Mouse (Mus musculus) heart, adult 2 months (tissue): ENCODE data around the gene Ear6. TPM values are rescaled to one million over a fixed set of nuclear protein-coding genes. Genes with fewer than 3 reads are reported as not detected.
A peak's percentile ranks its signal among the peaks of the same experiment; 100 is the strongest.
"Not testable (repeated sequence)": the region's sequence is repeated elsewhere in the genome, so short reads cannot be mapped to it uniquely, and the experiment has no call there.

Source experiments
- DNase-seq, 2 experiments: peaks; one replicate each; pipeline ENCODE4 v3.0.0; 2021
- H3K27ac ChIP-seq: fragments of 200-600 bp; 2 replicates; pipeline ENCODE4 v1.8.1; 2022
- H3K27me3 ChIP-seq: fragments of 200-500 bp; 2 replicates; pipeline ENCODE4 v1.6.1; 2012; ENCODE audit warnings: mild to moderate bottlenecking, low read length, inconsistent platforms, mixed read lengths; ENCODE audit not compliant: control insufficient read depth, insufficient read depth
- H3K36me3 ChIP-seq: fragments of 200-500 bp; 2 replicates; pipeline ENCODE4 v1.6.1; 2012; ENCODE audit warnings: low read length, inconsistent platforms; ENCODE audit not compliant: control insufficient read depth, insufficient read depth
- H3K4me1 ChIP-seq: fragments of 200-500 bp; 2 replicates; pipeline ENCODE4 v1.6.1; 2011; ENCODE audit warnings: low read length; ENCODE audit not compliant: control insufficient read depth, insufficient read depth
- H3K4me3 ChIP-seq: fragments of 200-600 bp; 2 replicates; pipeline ENCODE4 v1.8.1; 2022
- H3K79me2 ChIP-seq: fragments of 200-500 bp; replicated peaks from 2 replicates; pipeline ENCODE4 v1.6.1; 2012; ENCODE audit warnings: mild to moderate bottlenecking, inconsistent platforms, low read length, moderate library complexity, mixed read lengths; ENCODE audit not compliant: control insufficient read depth, insufficient read depth
- H3K9ac ChIP-seq: fragments of 200-500 bp; 2 replicates; pipeline ENCODE4 v1.6.1; 2012; ENCODE audit warnings: low read depth, mild to moderate bottlenecking, control low read depth, inconsistent platforms, low read length, mixed read lengths
- CTCF ChIP-seq: fragments of 200-600 bp; IDR thresholded peaks from 2 replicates; pipeline ENCODE4 v1.8.1; 2022; ENCODE audit warnings: antibody characterized with exemption, mild to moderate bottlenecking, moderate library complexity
- EP300 ChIP-seq: fragments of 200-500 bp; IDR thresholded peaks from 2 replicates; pipeline ENCODE4 v1.6.1; 2011; ENCODE audit warnings: low read depth, low read length, control low read depth; ENCODE audit not compliant: insufficient read depth
- POLR2A ChIP-seq: fragments of 200-500 bp; IDR thresholded peaks from 2 replicates; pipeline ENCODE4 v1.6.1; 2011; ENCODE audit warnings: mild to moderate bottlenecking, low read depth, low read length, control low read depth; ENCODE audit not compliant: insufficient read depth
- WGBS: fragments of 180-500 bp; shearing (Covaris S2); methylation state at CpG from one replicate; pipeline ENCODE4 v1.1.7; 2018; 5-methylcytosine and 5-hydroxymethylcytosine counted together
- intact Hi-C: fragments of 180-260 bp; cut with DNase I; formaldehyde crosslinking; loops from one replicate; pipeline ENCODE4 v1.15.1; 2025
- long read RNA-seq: library from polyadenylated mRNA; stranded (forward); transcript quantifications from one replicate; pipeline ENCODE4 v2.0.0, GENCODE M21; 2021
- polyA plus RNA-seq: library from polyadenylated mRNA; depleted of rRNA; stranded (reverse); fragments of >200 nt; gene quantifications from 2 replicates; pipeline ENCODE4 v1.2.3, GENCODE M21; 2012; rRNA removed
- total RNA-seq, 2 experiments: library from RNA; stranded (reverse); gene quantifications; 2 replicates each; pipeline ENCODE4 v1.2.3; 2021

Gene Ear6
- total RNA-seq (not detected), polyA plus RNA-seq (not detected in 2 replicates)
- long read RNA-seq = 0 reads

- no peak for TF ChIP-seq POLR2A
- no peak for TF ChIP-seq EP300
- TF ChIP-seq CTCF = no peak
- H3K27me3 ChIP-seq = no peaks in the 10 kb centered on the region
- no peaks in the 10 kb centered on the region for H3K4me1 ChIP-seq
- DNase-seq = no peak
- H3K9ac ChIP-seq = no peak within 1 kb of the TSS
- H3K79me2 ChIP-seq = no peaks in the 10 kb centered on the region
- no peak within 1 kb of the TSS for H3K27ac ChIP-seq
- no peaks in the 10 kb centered on the region for H3K36me3 ChIP-seq
- intact Hi-C loops = no loop called here
- no peak within 1 kb of the TSS for H3K4me3 ChIP-seq
Observed at GRCm38 (mm10) chr14:51853399-51853798, at the start of gene Ear6. Ear6 (plus strand) TSS chr14:51853699.

DNA sequence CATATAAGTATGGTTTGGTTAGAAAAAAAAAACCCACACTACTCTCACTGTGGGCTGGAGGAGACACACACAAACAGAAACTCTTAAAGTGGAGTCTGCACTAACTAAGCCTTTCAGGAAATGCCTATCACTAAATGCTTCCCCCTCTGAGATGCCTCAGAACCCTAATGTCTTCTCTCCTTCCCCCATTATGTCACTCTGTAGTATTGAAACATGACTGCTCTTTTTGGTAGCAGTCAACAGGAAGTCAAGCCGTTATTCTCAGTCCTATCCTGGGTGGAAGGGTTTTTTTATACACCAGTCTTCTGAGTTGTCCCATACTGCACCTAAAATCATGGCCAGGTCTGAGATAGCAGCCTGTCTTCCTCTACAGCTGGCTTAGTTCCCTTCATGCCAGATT is 26.9 kb upstream of the Ear6 start:
- intact Hi-C loops = loop anchor here (5.0 kb wide), 1 partner anchor 54 kb away; the partner anchor contains the start of gene Ang4
- H3K27ac ChIP-seq = no peak overlapping the region
- no peaks in the 10 kb centered on the region for H3K27me3 ChIP-seq
- no peaks in the 10 kb centered on the region for H3K79me2 ChIP-seq
- H3K9ac ChIP-seq = no peak overlapping the region
- TF ChIP-seq CTCF (no peak), EP300 (no peak), POLR2A (no peak)
- no peaks in the 10 kb centered on the region for H3K4me1 ChIP-seq
- H3K4me3 ChIP-seq = no peak overlapping the region
- H3K36me3 ChIP-seq = no peaks in the 10 kb centered on the region
- DNase-seq = no peak
- 25% methylated on average over 1 of the region's 1 CpGs for WGBS

- not testable (repeated sequence) for H3K27me3 ChIP-seq, H3K4me1 ChIP-seq, H3K79me2 ChIP-seq, H3K27ac ChIP-seq, H3K4me3 ChIP-seq, H3K9ac ChIP-seq, H3K36me3 ChIP-seq
- 14% methylated on average over 5 of the region's 5 CpGs for WGBS
- DNase-seq = peak in 1 of 2 experiments; percentile 21
- intact Hi-C loops = loop anchor here (5.0 kb wide), 1 partner anchor 56 kb away; the partner anchor contains the start of gene Ang4
- peak; percentile 62 for TF ChIP-seq CTCF
Observed at GRCm38 (mm10) chr14:51827842-51828241, 25.7 kb upstream of the Ear6 start.

DNA sequence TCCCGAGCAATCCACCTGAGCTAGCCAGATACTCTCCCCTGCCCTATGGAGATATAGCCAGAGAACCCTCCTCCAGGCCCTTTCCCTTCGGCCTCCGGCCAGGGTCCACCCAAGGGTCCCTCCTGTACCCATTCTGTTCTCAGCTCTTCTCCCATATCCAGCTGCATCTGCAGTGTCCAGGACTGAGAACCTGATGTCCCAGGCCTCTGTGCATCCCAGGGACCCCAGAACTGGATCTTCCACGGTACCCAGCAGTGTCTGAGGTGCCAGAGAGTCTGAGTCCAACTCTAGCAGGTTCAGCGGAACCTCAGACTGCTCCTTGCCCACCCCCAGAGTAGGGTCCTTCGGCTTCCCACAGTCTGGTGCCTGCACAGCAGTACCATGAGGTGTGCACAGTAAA is 24.3 kb upstream of the Ear6 start:
- Histone ChIP-seq H3K79me2 (no peaks in the 10 kb centered on the region), H3K27me3 (no peaks in the 10 kb centered on the region), H3K4me1 (no peaks in the 10 kb centered on the region), H3K27ac (no peak overlapping the region), H3K36me3 (no peaks in the 10 kb centered on the region), H3K9ac (no peak overlapping the region), H3K4me3 (no peak overlapping the region)
- no peak for DNase-seq
- WGBS = 70% methylated on average over 6 of the region's 6 CpGs
- no peak for TF ChIP-seq EP300
- intact Hi-C loops = loop anchor here (5.0 kb wide), 1 partner anchor 57 kb away; the partner anchor contains the start of gene Ang4

DNA sequence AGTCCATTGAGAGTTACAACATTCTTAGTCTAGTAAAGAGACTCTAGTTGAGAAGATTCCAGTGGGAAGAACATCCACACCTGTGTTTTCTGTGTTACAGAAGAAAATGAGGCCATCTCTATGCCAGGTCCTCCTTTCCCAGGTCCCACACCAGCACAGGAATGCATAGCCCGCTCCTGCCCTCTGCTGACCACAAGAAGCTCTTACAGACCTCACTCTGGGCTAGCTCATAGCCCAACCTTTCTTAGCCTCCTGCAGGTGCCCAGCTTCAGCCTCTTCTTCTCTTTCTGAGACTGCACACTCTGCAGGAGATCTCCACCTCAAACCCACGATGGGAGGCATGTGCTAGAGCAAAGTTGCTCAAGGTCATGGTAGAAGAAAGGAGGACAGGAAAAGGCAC is 15.0 kb upstream of the Ear6 start:
- H3K27ac ChIP-seq, DNase-seq, H3K27me3 ChIP-seq, intact Hi-C loops, H3K4me1 ChIP-seq, H3K4me3 ChIP-seq, H3K79me2 ChIP-seq, H3K9ac ChIP-seq, H3K36me3 ChIP-seq: not testable (repeated sequence)
- WGBS = 18% methylated on average over 2 of the region's 2 CpGs
- peak; percentile 25 for TF ChIP-seq CTCF

GRCm38 (mm10) chr14:51842250-51842649 is 11.2 kb upstream of the Ear6 start:
- H3K36me3 ChIP-seq = no peaks in the 10 kb centered on the region
- no peak for DNase-seq
- no peaks in the 10 kb centered on the region for H3K79me2 ChIP-seq
- 46% methylated on average over 1 of the region's 1 CpGs for WGBS
- no peak overlapping the region for H3K4me3 ChIP-seq
- intact Hi-C loops = loop anchor here (10.0 kb wide), 1 partner anchor 587 kb away; the partner anchor contains the start of gene Rnase2a
- H3K27ac ChIP-seq = no peak overlapping the region
- H3K4me1 ChIP-seq = no peaks in the 10 kb centered on the region
- H3K27me3 ChIP-seq = no peaks in the 10 kb centered on the region
- H3K9ac ChIP-seq = no peak overlapping the region
- TF ChIP-seq CTCF (no peak), EP300 (no peak), POLR2A (no peak)

- H3K27me3 ChIP-seq = no peaks in the 10 kb centered on the region
- no peaks in the 10 kb centered on the region for H3K79me2 ChIP-seq
- intact Hi-C loops = loop anchor here (10.0 kb wide), 1 partner anchor 588 kb away; the partner anchor contains the start of gene Rnase2a
- TF ChIP-seq EP300 = no peak
- no peaks in the 10 kb centered on the region for H3K4me1 ChIP-seq
- DNase-seq = no peak
- H3K36me3 ChIP-seq = no peaks in the 10 kb centered on the region
- no peak overlapping the region for H3K27ac ChIP-seq
- H3K9ac ChIP-seq = no peak overlapping the region
- WGBS = 63% methylated on average over 2 of the region's 2 CpGs
- H3K4me3 ChIP-seq = no peak overlapping the region
Observed at GRCm38 (mm10) chr14:51842781-51843180, 10.7 kb upstream of the Ear6 start.
